Mouse (Mus musculus): ENCODE measurements around the gene 1700020N15Rik.
"Not testable (repeated sequence)": the region's sequence is repeated elsewhere in the genome, so short reads cannot be mapped to it uniquely, and the experiment has no call there.

1700020N15Rik gene

GRCm38 (mm10) chrX:69945000-69945399 lies at the start of gene 1700020N15Rik:
Gene 1700020N15Rik, plus strand, starts transcription at chrX:69945300.
- DNase-seq: not testable (repeated sequence)

- peak; percentile 1 for DNase-seq
These were observed 31.9 kb downstream of the 1700020N15Rik start for GRCm38 (mm10) chrX:69976790-69977579.
